Mouse (Mus musculus) embryonic facial prominence, embryonic 14.5 days (tissue): ENCODE measurements around the gene Selenbp2. TPM values are rescaled to one million over a fixed set of nuclear protein-coding genes. Genes with fewer than 3 reads are reported as not detected.
"Not testable (repeated sequence)": the region's sequence is repeated elsewhere in the genome, so short reads cannot be mapped to it uniquely, and the experiment has no call there.

Experiments
- ATAC-seq: fragments of 200-750 bp; cut with Nextera tagmentation; 2 replicates; pipeline ENCODE4 v1.8.0; 2017; ENCODE audit warnings: low read depth, moderate number of reproducible peaks, moderate TSS enrichment
- DNase-seq: peaks from one replicate; pipeline ENCODE4 v3.0.0-alpha.2; 2015; ENCODE audit warnings: low spot score
- H3K27ac ChIP-seq: fragments of 300-500 bp; sonication (generic); replicated peaks from 2 replicates; pipeline ENCODE4 v1.5.1; 2014; ENCODE audit warnings: low read depth, mild to moderate bottlenecking, low read length, moderate library complexity
- H3K27me3 ChIP-seq: fragments of 300-500 bp; sonication (generic); replicated peaks from 2 replicates; pipeline ENCODE4 v1.6.1; 2014; ENCODE audit warnings: low read length; ENCODE audit not compliant: control insufficient read depth, insufficient read depth
- H3K36me3 ChIP-seq: fragments of 300-500 bp; sonication (generic); 2 replicates; pipeline ENCODE4 v1.6.1; 2014; ENCODE audit warnings: low read length, mixed read lengths; ENCODE audit not compliant: control insufficient read depth, insufficient read depth
- H3K4me1 ChIP-seq: fragments of 300-500 bp; sonication (generic); 2 replicates; pipeline ENCODE4 v1.6.1; 2014; ENCODE audit warnings: antibody characterized with exemption, low read length; ENCODE audit not compliant: control insufficient read depth, insufficient read depth
- H3K4me2 ChIP-seq: fragments of 300-500 bp; sonication (generic); 2 replicates; pipeline ENCODE4 v1.6.1; 2014; ENCODE audit warnings: low read depth, mild to moderate bottlenecking, low read length, moderate library complexity, mixed read lengths
- H3K4me3 ChIP-seq: fragments of 300-500 bp; sonication (generic); 2 replicates; pipeline ENCODE4 v1.5.1; 2014; ENCODE audit warnings: low read depth, mild to moderate bottlenecking, low read length
- H3K9ac ChIP-seq: fragments of 300-500 bp; sonication (generic); 2 replicates; pipeline ENCODE4 v1.6.1; 2014; ENCODE audit warnings: low read depth, mild to moderate bottlenecking, low read length, moderate library complexity, mixed read lengths
- H3K9me3 ChIP-seq: fragments of 300-500 bp; sonication (generic); 2 replicates; pipeline ENCODE4 v1.6.1; 2016; ENCODE audit warnings: low read length; ENCODE audit not compliant: control insufficient read depth
- WGBS: fragments of 180-500 bp; shearing (Covaris S2); extraction: QIAGEN DNeasy Blood & Tissue Kit; methylation state at CpG from one replicate; pipeline ENCODE4 v1.1.7; 2014; 5-methylcytosine and 5-hydroxymethylcytosine counted together
- polyA plus RNA-seq: library from polyadenylated mRNA; unstranded; fragments of >200 nt; fragmentation: Nextera tagmentation; extraction: Ambion mirVana; gene quantifications from 2 replicates; pipeline ENCODE4 v1.2.1, GENCODE M21; 2014

The Selenbp2 gene
- polyA plus RNA-seq, 1 experiment from 2014 or later = 0.32 TPM

DNA sequence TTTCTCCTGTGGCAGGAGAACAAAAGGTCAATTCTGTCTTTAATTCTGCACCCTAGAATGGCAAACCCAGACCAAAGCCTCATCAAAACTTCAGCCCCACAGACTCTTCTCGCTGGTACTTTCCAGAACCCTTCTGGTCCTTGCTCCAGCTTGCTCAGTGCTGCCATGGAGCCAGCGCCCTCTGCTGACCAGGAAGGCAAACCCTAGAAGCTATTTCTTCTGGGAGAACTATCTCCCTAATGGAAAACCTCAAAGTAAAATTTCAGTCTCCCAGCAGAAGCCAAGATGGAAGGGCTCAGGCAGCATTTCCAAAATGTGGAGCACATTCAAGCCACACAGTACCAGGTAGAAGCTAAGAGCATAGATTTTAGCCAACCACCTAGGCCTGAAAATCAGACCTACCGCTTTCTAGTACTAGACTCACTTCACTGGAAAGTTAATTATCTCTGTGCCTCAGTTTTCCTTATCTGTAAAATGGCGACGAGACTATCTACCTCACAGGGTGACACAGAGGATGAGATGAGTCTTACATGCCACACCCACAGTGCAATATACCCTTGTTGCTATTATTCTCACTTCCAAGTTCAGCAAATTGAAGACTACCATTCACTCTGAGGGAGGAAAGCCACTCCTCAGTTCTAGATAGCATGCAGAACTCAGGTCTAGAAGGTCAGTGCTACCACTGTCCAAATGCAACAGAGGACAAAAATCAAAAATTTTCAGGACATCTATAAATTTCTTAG lies 28.1 kb upstream of the Selenbp2 start:
- not testable (repeated sequence) for H3K4me1 ChIP-seq, H3K9ac ChIP-seq, H3K9me3 ChIP-seq, H3K4me3 ChIP-seq, H3K27me3 ChIP-seq, DNase-seq, H3K27ac ChIP-seq, H3K36me3 ChIP-seq, H3K4me2 ChIP-seq
- 71% methylated on average over 4 of the region's 5 CpGs for WGBS
- 0 out of 2 replicates have a peak, but pooled peaks have one; percentile 47 for ATAC-seq

DNA sequence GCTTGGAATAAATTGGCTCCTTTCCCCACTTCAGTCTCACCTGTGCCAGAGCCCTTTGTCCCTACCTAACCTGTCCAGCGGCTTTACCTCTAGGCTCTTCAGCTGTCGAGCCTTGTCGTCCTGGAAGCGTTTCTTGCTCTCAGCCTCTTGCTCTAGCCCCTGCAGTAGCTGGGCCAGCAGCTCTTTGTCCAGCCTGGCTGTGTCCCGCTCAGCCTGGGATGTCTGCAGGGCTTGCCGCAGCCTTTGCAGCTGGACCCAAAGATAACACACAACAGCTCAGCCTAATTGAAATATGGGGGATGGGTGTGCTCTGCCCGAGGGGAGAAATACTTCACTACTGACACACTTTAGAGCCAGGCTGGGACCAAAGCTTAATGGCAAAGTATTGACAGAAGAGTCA lies 27.5 kb upstream of the Selenbp2 start:
- H3K36me3 ChIP-seq, H3K27ac ChIP-seq, H3K27me3 ChIP-seq, H3K9ac ChIP-seq, H3K9me3 ChIP-seq, H3K4me2 ChIP-seq, H3K4me3 ChIP-seq, DNase-seq, ATAC-seq, H3K4me1 ChIP-seq: not testable (repeated sequence)
- 15% methylated on average over 7 of the region's 7 CpGs for WGBS

DNA sequence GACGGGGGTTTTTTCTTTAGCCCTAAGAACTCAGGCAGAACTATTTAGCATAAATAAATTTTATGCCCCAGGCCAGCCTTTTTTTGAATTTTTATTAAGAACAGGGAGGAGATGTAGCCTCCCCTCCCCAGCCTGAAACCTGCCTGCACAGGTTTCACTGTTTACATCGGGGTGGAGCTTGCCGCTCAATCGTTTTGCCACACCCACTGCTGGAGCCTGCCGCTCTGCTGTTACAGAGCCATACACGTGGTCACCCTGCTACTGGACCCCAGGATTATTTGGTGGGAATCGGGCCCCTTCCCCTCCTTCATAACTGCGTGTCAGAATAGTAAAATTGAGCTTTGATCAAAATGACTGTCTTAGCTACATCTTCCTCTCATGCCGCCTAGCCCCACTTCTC lies 18.3 kb upstream of the Selenbp2 start:
- not testable (repeated sequence) for H3K4me2 ChIP-seq, H3K27ac ChIP-seq, H3K9ac ChIP-seq, ATAC-seq, H3K9me3 ChIP-seq, H3K4me1 ChIP-seq, H3K36me3 ChIP-seq, H3K4me3 ChIP-seq, DNase-seq, H3K27me3 ChIP-seq
- WGBS = 75% methylated on average over 9 of the region's 9 CpGs

DNA sequence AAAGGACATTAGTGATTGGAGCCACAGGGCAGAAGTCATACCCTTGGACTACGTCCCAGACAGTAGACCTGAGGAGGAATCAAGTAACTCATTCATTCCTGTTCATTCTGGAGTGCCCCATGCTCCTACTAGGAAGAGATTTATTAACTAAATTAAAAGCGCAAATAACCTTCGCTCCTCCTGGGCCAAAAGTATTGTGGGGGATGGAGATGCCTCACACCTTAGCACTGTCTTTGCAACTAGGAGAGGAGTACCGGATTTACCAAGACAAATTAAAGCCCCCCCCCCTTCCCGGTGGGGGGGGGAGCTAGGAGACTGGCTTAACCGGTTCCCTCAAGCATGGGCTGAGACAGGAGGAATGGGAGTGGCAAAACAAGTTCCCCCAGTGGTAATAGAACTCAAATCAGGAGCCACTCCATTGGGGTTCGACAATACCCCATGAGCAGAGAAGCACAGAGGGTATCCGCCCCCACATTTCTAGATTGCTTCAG lies 14.0 kb upstream of the Selenbp2 start:
- WGBS = 62% methylated on average over 8 of the region's 8 CpGs
- H3K27ac ChIP-seq = no peak overlapping the region
- no peaks in the 10 kb centered on the region for H3K9me3 ChIP-seq
- H3K4me3 ChIP-seq = no peak overlapping the region
- no peak overlapping the region for H3K9ac ChIP-seq
- DNase-seq (peak; percentile 74), ATAC-seq (peak; percentile 78; the same call in 1 of the 2 replicates)
- H3K36me3 ChIP-seq = no peaks in the 10 kb centered on the region
- no peaks in the 10 kb centered on the region for H3K4me1 ChIP-seq
- no peaks in the 10 kb centered on the region for H3K27me3 ChIP-seq
- H3K4me2 ChIP-seq = no peak overlapping the region

DNA sequence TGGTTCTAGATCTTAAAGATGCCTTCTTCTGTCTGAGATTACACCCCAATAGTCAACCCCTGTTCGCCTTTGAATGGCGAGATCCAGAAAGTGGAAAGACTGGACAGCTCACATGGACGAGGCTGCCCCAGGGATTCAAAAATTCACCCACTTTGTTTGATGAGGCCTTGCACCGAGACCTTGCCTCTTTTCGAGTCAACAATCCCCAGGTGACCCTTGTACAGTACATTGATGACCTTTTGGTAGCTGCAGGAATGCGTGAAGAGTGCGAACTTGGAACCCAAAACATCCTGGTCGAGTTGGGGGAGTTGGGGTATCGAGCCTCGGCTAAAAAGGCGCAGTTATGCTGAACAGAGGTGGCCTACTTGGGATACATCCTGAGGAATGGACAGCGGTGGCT lies 13.3 kb upstream of the Selenbp2 start:
- not testable (repeated sequence) for H3K9me3 ChIP-seq, H3K27ac ChIP-seq, H3K4me3 ChIP-seq, ATAC-seq, H3K36me3 ChIP-seq, H3K4me2 ChIP-seq, H3K27me3 ChIP-seq, H3K9ac ChIP-seq, DNase-seq, H3K4me1 ChIP-seq
- WGBS = 91% methylated on average over 12 of the region's 12 CpGs

DNA sequence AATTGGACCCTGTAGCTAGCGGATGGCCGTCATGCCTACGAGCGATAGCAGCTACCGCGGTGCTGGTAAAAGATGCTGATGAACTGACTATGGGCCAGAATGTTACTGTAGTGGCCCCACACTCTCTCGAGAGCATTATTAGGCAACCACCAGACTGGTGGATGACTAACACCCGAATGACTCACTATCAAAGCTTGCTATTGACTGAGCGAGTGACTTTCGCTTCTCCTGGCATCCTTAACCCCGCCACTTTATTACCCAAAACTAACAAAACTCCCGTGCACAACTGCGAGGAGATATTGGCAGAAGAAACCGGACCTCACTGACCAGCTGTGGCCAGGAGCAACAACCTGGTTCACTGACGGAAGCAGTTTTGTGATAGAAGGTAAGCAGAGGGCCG lies 12.6 kb upstream of the Selenbp2 start:
- no peaks in the 10 kb centered on the region for H3K4me1 ChIP-seq
- no peak for ATAC-seq
- H3K4me2 ChIP-seq = no peak overlapping the region
- H3K36me3 ChIP-seq = no peaks in the 10 kb centered on the region
- H3K9ac ChIP-seq = no peak overlapping the region
- no peaks in the 10 kb centered on the region for H3K9me3 ChIP-seq
- no peaks in the 10 kb centered on the region for H3K27me3 ChIP-seq
- DNase-seq = no peak
- no peak overlapping the region for H3K4me3 ChIP-seq
- H3K27ac ChIP-seq = no peak overlapping the region
- WGBS = 89% methylated on average over 16 of the region's 16 CpGs

DNA sequence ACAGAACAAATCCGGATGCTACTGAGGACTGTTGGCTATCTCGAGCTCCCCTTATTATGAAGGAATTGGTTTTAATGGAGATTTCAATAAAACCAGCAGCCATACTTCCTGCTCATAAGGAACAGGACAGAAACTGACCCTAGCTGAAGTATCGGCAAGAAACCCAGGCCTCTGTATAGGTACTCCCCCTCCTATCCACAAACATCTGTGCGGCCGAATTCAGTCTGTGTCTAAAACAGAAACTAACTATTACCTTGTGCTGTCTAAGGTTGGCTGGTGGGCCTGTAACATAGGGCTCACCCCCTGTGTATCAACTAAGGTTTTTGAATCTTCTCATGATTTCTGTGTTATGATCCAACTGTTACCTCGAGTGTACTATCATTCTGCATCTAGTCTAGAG lies 9.7 kb upstream of the Selenbp2 start:
- Histone ChIP-seq H3K9ac (no peak overlapping the region), H3K36me3 (no peaks in the 10 kb centered on the region), H3K4me1 (no peaks in the 10 kb centered on the region), H3K27me3 (no peaks in the 10 kb centered on the region), H3K4me2 (no peak overlapping the region), H3K4me3 (no peak overlapping the region), H3K27ac (no peak overlapping the region), H3K9me3 (no peaks in the 10 kb centered on the region)
- ATAC-seq = no peak
- no peak for DNase-seq
- 73% methylated on average over 6 of the region's 6 CpGs for WGBS

DNA sequence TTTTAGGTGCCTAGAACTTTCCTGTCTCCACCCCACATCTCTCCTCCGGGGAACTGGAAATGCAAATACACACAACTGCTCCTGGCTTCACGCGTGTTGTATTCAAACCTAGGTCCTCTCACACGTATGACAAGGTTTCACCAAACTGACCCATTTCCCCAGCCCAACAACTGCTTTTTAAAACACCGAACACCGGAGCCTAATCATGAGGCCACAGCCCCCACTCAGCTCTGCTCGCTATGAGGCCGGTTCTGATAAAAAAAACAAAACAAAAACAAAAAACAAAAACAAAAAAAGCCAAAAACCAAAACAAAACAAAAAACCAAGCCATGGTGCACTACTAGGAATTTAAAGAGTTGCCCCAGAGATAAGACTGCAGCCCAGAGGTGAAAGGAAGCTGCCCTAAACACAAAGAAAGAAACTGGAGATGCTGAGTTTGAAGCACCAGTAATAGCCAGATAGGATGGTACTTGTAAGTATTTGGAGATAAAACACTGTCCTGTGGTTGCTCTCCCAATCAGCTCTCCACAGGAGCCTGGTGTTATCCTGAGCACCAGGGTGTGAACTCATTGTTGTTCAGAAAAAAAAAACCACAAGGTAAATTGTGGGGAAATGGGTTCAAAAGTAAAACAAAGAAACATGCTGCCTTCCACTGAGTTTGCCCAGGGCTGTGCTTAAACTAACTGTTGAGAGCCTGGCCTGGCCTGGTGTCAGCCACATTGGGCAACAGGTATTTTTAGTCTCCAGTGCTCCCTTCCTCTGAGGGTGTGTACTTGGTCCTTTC lies 7.2 kb upstream of the Selenbp2 start:
- H3K27me3 ChIP-seq, H3K27ac ChIP-seq, H3K4me3 ChIP-seq, DNase-seq, H3K4me2 ChIP-seq, ATAC-seq, H3K9ac ChIP-seq, H3K36me3 ChIP-seq, H3K9me3 ChIP-seq, H3K4me1 ChIP-seq: not testable (repeated sequence)
- 85% methylated on average over 8 of the region's 8 CpGs for WGBS
